Mouse (Mus musculus) MEL (cell line): ENCODE results near the gene Mrtfb. TPM values are rescaled to one million over a fixed set of nuclear protein-coding genes. Genes with fewer than 3 reads are reported as not detected.

Source experiments
- DNase-seq: peaks from one replicate; pipeline ENCODE4 v3.0.0; 2011; ENCODE audit warnings: low read depth, low spot score
- H3K27ac ChIP-seq: 2 replicates; pipeline ENCODE4 v1.5.1; 2012; ENCODE audit warnings: low read depth, mild to moderate bottlenecking, control low read depth, low read length, moderate library complexity; ENCODE audit not compliant: control insufficient read depth
- H3K27me3 ChIP-seq, 2 experiments: fragments of 150-350 bp in 1 of 2; sonication (generic) in 1 of 2; 2 replicates each; pipeline ENCODE4 v1.6.1; 2012; ENCODE audit warnings: low read length in 2 of 2, mild to moderate bottlenecking in 2 of 2, improper control_type of control experiment in 1 of 2, moderate library complexity in 1 of 2; ENCODE audit not compliant: insufficient read depth in 2 of 2, control insufficient read depth in 1 of 2
- H3K36me3 ChIP-seq, 2 experiments: 2 replicates each; pipeline ENCODE4 v1.6.1; 2012 to 2014; ENCODE audit warnings: low read length in 2 of 2, improper control_type of control experiment in 1 of 2, inconsistent platforms in 1 of 2, mild to moderate bottlenecking in 1 of 2; ENCODE audit not compliant: insufficient read depth in 2 of 2, control insufficient read depth in 1 of 2
- H3K4me1 ChIP-seq, 2 experiments: fragments of 150-350 bp in 1 of 2; sonication (generic) in 1 of 2; 2 replicates each; pipeline ENCODE4 v1.6.1; 2012; ENCODE audit warnings: low read length in 2 of 2, improper control_type of control experiment in 1 of 2, mild to moderate bottlenecking in 1 of 2; ENCODE audit not compliant: insufficient read depth in 2 of 2, control insufficient read depth in 1 of 2
- H3K4me3 ChIP-seq, 2 experiments: fragments of 150-350 bp in 1 of 2; sonication (generic) in 1 of 2; 2 replicates each; pipeline ENCODE4 v1.5.1; 2012; ENCODE audit warnings: low read depth in 2 of 2, low read length in 2 of 2, mild to moderate bottlenecking in 2 of 2, moderate library complexity in 2 of 2, control low read depth in 1 of 2, improper control_type of control experiment in 1 of 2; ENCODE audit not compliant: control insufficient read depth in 1 of 2, insufficient read depth in 1 of 2
- H3K79me2 ChIP-seq: 2 replicates; pipeline ENCODE4 v1.6.1; 2012; ENCODE audit warnings: mild to moderate bottlenecking, low read length, moderate library complexity; ENCODE audit not compliant: control insufficient read depth, poor library complexity, insufficient read depth
- H3K9ac ChIP-seq: 2 replicates; pipeline ENCODE4 v1.6.1; 2012; ENCODE audit warnings: low read depth, mild to moderate bottlenecking, control low read depth, low read length, moderate library complexity; ENCODE audit not compliant: control insufficient read depth, poor library complexity, severe bottlenecking
- H3K9me3 ChIP-seq: fragments of 150-350 bp; sonication (generic); replicated peaks from 2 replicates; pipeline ENCODE4 v1.6.1; 2012; ENCODE audit warnings: mild to moderate bottlenecking, low read length, improper control_type of control experiment, moderate library complexity; ENCODE audit not compliant: insufficient read depth
- BHLHE40 ChIP-seq: IDR thresholded peaks from 2 replicates; pipeline ENCODE4 v1.6.1; 2012; ENCODE audit warnings: low read depth, mild to moderate bottlenecking, inconsistent platforms, low read length, improper control_type of control experiment, borderline replicate concordance
- CHD1 ChIP-seq: IDR thresholded peaks from 2 replicates; pipeline ENCODE4 v1.6.1; 2012; ENCODE audit warnings: low read depth, mild to moderate bottlenecking, inconsistent platforms, low read length, improper control_type of control experiment
- CTCF ChIP-seq, 3 experiments: IDR thresholded peaks in 2 of 3; conservative IDR thresholded peaks in 1 of 3; 2 replicates each; pipeline ENCODE4 v1.5.1; 2011 to 2012; ENCODE audit warnings: low read length in 3 of 3, low read depth in 2 of 3, mild to moderate bottlenecking in 2 of 3, improper control_type of control experiment in 1 of 3, inconsistent platforms in 1 of 3, mixed read lengths in 1 of 3, moderate library complexity in 1 of 3; ENCODE audit not compliant: control insufficient read depth in 1 of 3, insufficient read depth in 1 of 3, poor library complexity in 1 of 3, severe bottlenecking in 1 of 3
- ETS1 ChIP-seq: IDR thresholded peaks from 2 replicates; pipeline ENCODE4 v1.6.1; 2012; ENCODE audit warnings: low read depth, mild to moderate bottlenecking, inconsistent platforms, low read length, improper control_type of control experiment, moderate library complexity
- GATA1 ChIP-seq: IDR thresholded peaks from 2 replicates; pipeline ENCODE4 v1.6.1; 2011; ENCODE audit warnings: low read depth, low read length, improper control_type of control experiment
- HCFC1 ChIP-seq: IDR thresholded peaks from 2 replicates; pipeline ENCODE4 v1.6.1; 2012; ENCODE audit warnings: low read depth, mild to moderate bottlenecking, inconsistent platforms, low read length, improper control_type of control experiment, moderate library complexity
- KAT2A ChIP-seq: conservative IDR thresholded peaks from 2 replicates; pipeline ENCODE4 v1.6.1; 2012; ENCODE audit warnings: low read depth, low read length, improper control_type of control experiment, inconsistent platforms
- MAX ChIP-seq: IDR thresholded peaks from 2 replicates; pipeline ENCODE4 v1.6.1; 2011; ENCODE audit warnings: low read length, improper control_type of control experiment
- MAZ ChIP-seq: IDR thresholded peaks from 2 replicates; pipeline ENCODE4 v1.6.1; 2012; ENCODE audit warnings: low read depth, mild to moderate bottlenecking, inconsistent platforms, low read length, improper control_type of control experiment
- MEF2A ChIP-seq: IDR thresholded peaks from 2 replicates; pipeline ENCODE4 v1.6.1; 2014; ENCODE audit warnings: low read depth, mild to moderate bottlenecking, inconsistent platforms, low read length, improper control_type of control experiment; ENCODE audit not compliant: poor library complexity, insufficient replicate concordance, severe bottlenecking; ENCODE audit errors: extremely low read depth
- MXI1 ChIP-seq: IDR thresholded peaks from 2 replicates; pipeline ENCODE4 v1.6.1; 2011; ENCODE audit warnings: mild to moderate bottlenecking, low read depth, low read length, improper control_type of control experiment
- MYB ChIP-seq: IDR thresholded peaks from 2 replicates; pipeline ENCODE4 v1.6.1; 2011; ENCODE audit warnings: mild to moderate bottlenecking, low read depth, low read length, improper control_type of control experiment
- MYC ChIP-seq: IDR thresholded peaks from 2 replicates; pipeline ENCODE4 v1.6.1; 2011; ENCODE audit warnings: low read depth, mild to moderate bottlenecking, low read length, improper control_type of control experiment, moderate library complexity
- NELFE ChIP-seq: IDR thresholded peaks from 2 replicates; pipeline ENCODE4 v1.6.1; 2011; ENCODE audit warnings: low read depth, low read length, improper control_type of control experiment
- NRF1 ChIP-seq: IDR thresholded peaks from 2 replicates; pipeline ENCODE4 v1.6.1; 2014; ENCODE audit warnings: low read depth, mild to moderate bottlenecking, inconsistent platforms, low read length, improper control_type of control experiment, moderate library complexity; ENCODE audit not compliant: poor library complexity, insufficient read depth, severe bottlenecking
- POLR2AphosphoS5 ChIP-seq: IDR thresholded peaks from 2 replicates; pipeline ENCODE4 v1.6.1; 2012; ENCODE audit warnings: low read depth, borderline replicate concordance, mild to moderate bottlenecking, inconsistent platforms, low read length, moderate library complexity, mixed read lengths
- RCOR1 ChIP-seq: IDR thresholded peaks from 2 replicates; pipeline ENCODE4 v1.6.1; 2012; ENCODE audit warnings: low read depth, mild to moderate bottlenecking, inconsistent platforms, low read length, improper control_type of control experiment
- SIN3A ChIP-seq: IDR thresholded peaks from 2 replicates; pipeline ENCODE4 v1.6.1; 2012; ENCODE audit warnings: low read length, improper control_type of control experiment, inconsistent platforms
- SMC3 ChIP-seq: IDR thresholded peaks from 2 replicates; pipeline ENCODE4 v1.6.1; 2011; ENCODE audit warnings: low read depth, low read length, improper control_type of control experiment
- TBP ChIP-seq: IDR thresholded peaks from 2 replicates; pipeline ENCODE4 v1.8.0; 2011; ENCODE audit warnings: low read depth, low read length, improper control_type of control experiment
- TCF12 ChIP-seq: IDR thresholded peaks from 2 replicates; pipeline ENCODE4 v1.6.1; 2014; ENCODE audit warnings: low read depth, mild to moderate bottlenecking, inconsistent platforms, low read length, improper control_type of control experiment, moderate library complexity
- USF1 ChIP-seq: IDR thresholded peaks from 2 replicates; pipeline ENCODE4 v1.6.1; 2014; ENCODE audit warnings: low read depth, mild to moderate bottlenecking, inconsistent platforms, low read length, improper control_type of control experiment, moderate library complexity
- ZC3H11A ChIP-seq: IDR thresholded peaks from 2 replicates; pipeline ENCODE4 v1.6.1; 2012; ENCODE audit warnings: low read depth, mild to moderate bottlenecking, inconsistent platforms, low read length, improper control_type of control experiment
- ZKSCAN1 ChIP-seq: IDR thresholded peaks from 2 replicates; pipeline ENCODE4 v1.6.1; 2012; ENCODE audit warnings: low read depth, mild to moderate bottlenecking, inconsistent platforms, low read length, improper control_type of control experiment, moderate library complexity
- ZMIZ1 ChIP-seq: IDR thresholded peaks from 2 replicates; pipeline ENCODE4 v1.6.1; 2012; ENCODE audit warnings: low read depth, mild to moderate bottlenecking, inconsistent platforms, low read length, improper control_type of control experiment, moderate library complexity
- ZNF384 ChIP-seq: IDR thresholded peaks from 2 replicates; pipeline ENCODE4 v1.6.1; 2012; ENCODE audit warnings: low read depth, mild to moderate bottlenecking, inconsistent platforms, low read length, improper control_type of control experiment
- polyA plus RNA-seq, 2 experiments: library from polyadenylated mRNA; stranded (reverse) in 1 of 2; unstranded in 1 of 2; fragments of >175 nt in 1 of 2; fragments of >200 nt in 1 of 2; gene quantifications; 2 replicates each; pipeline versions ENCODE4 v1.2.1 to v1.2.4; 2012; ENCODE audit warnings: low replicate concordance in 2 of 2, low read depth in 1 of 2; ENCODE audit not compliant: insufficient read length in 2 of 2, insufficient read depth in 1 of 2, missing spikeins in 1 of 2
- total RNA-seq: library from RNA; depleted of rRNA; stranded (reverse); fragments of 300-350 nt; gene quantifications from 2 replicates; pipeline ENCODE4 v1.2.3, GENCODE M21; 2012

The Mrtfb gene
- total and polyA plus RNA-seq, 3 experiments = 2.7 to 6.6 TPM; not detected in 1

DNA sequence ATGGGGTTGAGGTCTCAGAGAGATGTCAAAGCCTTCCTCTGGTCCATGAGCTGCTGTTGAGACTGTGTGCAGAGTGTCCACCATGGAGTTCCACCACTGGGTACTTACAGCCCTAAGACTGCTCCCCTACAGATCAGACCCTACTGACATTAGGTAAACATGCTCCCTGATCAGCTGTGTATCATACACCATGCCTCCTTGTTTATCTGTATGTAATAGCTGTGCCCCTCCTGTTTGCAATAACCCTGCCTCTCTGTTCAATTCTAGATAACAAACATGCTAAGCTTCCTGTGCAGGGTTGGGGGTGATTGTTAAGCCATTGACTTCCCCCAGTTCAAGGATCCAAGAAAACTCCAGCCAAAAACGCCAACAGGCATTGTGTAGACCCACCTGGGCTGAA lies 174.7 kb downstream of the Mrtfb start (continued):
- TF ChIP-seq TBP (no peak), MXI1 (0 out of 2 replicates have a peak, but pooled peaks have one; percentile 29), CTCF (IDR thresholded peaks at IDR 0.05 in 2 of 3, conservative IDR thresholded peaks at IDR 0.05 in 1 of 3; ENCODE audit: control insufficient read depth in 1 of 3, insufficient read depth in 1 of 3, low read depth in 2 of 3, low read length in 3 of 3, poor library complexity in 1 of 3, severe bottlenecking in 1 of 3) (no peak), USF1 (no peak)

DNA sequence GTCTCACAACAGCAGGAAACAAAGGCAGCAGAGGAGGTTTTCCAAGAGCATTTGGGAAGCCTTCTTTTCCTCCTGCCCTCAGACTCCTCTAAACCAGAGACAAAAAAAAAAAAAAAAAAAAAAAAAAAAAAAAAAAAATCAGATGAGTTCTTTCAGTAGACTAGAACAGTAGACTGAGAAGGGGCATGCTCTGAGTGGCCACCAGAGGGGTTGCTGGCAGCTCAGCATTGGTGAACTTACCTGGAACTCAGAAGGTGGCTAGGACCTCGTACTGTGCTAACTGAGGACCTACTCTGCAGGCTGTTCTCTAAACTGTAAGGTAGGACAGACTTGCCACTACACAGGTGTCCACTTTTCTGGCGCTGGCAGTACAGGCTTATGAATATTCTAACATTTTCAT lies 179.3 kb downstream of the Mrtfb start:
- H3K27ac ChIP-seq = no peak overlapping the region
- H3K4me1 ChIP-seq = peaks cover 0 to 11% of the 10 kb centered on the region in 2 experiments; a peak in 3 of 4 replicates
- no peaks in the 10 kb centered on the region; the same call in 1 of the 2 replicates for H3K79me2 ChIP-seq
- TF ChIP-seq RCOR1 (no peak), MAX (no peak), ZNF384 (peak; percentile 89), MYB (no peak), SMC3 (no peak), TBP (no peak), KAT2A (no peak), CTCF (IDR thresholded peaks at IDR 0.05 in 2 of 3, conservative IDR thresholded peaks at IDR 0.05 in 1 of 3; ENCODE audit: control insufficient read depth in 1 of 3, insufficient read depth in 1 of 3, low read depth in 2 of 3, low read length in 3 of 3, poor library complexity in 1 of 3, severe bottlenecking in 1 of 3) (0 out of 6 replicates have a peak, but pooled peaks of 1 of the 3 experiments have one; percentile 9), ZC3H11A (no peak), MEF2A (no peak), CHD1 (no peak), HCFC1 (no peak), TCF12 (no peak)
- no peaks in the 10 kb centered on the region for H3K27me3 ChIP-seq
- no peak overlapping the region for H3K9ac ChIP-seq
- peaks cover 0 to 12% of the 10 kb centered on the region in 2 experiments; a peak in 2 of 4 replicates for H3K36me3 ChIP-seq
- DNase-seq = no peak
- no peak overlapping the region for H3K4me3 ChIP-seq
- no peaks in the 10 kb centered on the region for H3K9me3 ChIP-seq

DNA sequence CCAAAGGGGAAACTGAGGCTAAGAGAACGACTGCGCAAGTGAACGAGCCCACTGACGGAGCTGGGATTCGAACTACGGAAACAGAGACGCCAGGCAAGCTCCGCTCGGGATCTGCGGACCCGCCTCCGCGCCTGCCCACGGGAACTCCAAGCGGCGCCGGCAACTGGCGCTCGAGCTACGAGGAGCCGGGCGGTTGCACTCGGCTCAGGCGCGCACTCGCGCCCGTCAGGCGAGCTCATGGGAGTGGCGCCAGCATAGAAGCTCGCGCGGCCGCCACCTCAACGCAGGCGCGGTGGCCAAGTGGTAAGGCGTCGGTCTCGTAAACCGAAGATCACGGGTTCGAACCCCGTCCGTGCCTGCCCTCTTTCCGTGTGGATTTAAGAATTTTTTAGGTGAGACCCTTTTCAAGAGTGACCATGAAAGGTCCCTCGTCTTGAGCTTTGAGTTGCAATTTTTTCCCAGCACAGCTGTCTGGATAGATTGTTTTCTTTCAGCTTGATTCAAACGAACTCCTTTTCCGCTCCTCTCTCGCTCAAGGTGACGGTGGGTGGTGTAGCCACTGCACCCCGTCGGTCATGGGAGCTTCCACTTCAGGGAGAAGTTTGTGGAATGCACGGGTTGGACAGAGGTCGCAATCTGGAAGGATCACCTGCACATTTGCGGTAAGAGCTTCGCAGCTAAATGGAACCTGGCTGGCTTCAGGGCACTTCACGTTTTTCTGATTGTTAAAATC lies 180.9 kb downstream of the Mrtfb start:
- H3K4me1 ChIP-seq = peaks cover 0 to 10% of the 10 kb centered on the region in 2 experiments; a peak in 2 of 4 replicates
- peaks cover 0 to 7% of the 10 kb centered on the region in 2 experiments; a peak in 1 of 4 replicates for H3K36me3 ChIP-seq
- no peaks in the 10 kb centered on the region for H3K27me3 ChIP-seq
- H3K27ac ChIP-seq = peak overlapping the region; percentile 52
- peak overlapping the region; percentile 79 for H3K9ac ChIP-seq
- H3K79me2 ChIP-seq = no peaks in the 10 kb centered on the region; the same call in 1 of the 2 replicates
- peak; percentile 96 for DNase-seq
- H3K4me3 ChIP-seq = peak overlapping the region; percentile 70 to 78
- H3K9me3 ChIP-seq = no peaks in the 10 kb centered on the region
- TF ChIP-seq NRF1 (peak; percentile 73), MYB (no peak), BHLHE40 (no peak), NELFE (0 out of 2 replicates have a peak, but pooled peaks have one; percentile 23), ETS1 (no peak), POLR2AphosphoS5 (no peak), MAZ (no peak), HCFC1 (0 out of 2 replicates have a peak, but pooled peaks have one; percentile 12), CTCF (IDR thresholded peaks at IDR 0.05 in 2 of 3, conservative IDR thresholded peaks at IDR 0.05 in 1 of 3; ENCODE audit: control insufficient read depth in 1 of 3, insufficient read depth in 1 of 3, low read depth in 2 of 3, low read length in 3 of 3, poor library complexity in 1 of 3, severe bottlenecking in 1 of 3) (no peak), ZKSCAN1 (no peak), GATA1 (no peak), SIN3A (peak; percentile 15; the same call in 1 of the 2 replicates), ZMIZ1 (no peak), MYC (no peak), SMC3 (no peak), USF1 (peak; percentile 45; the same call in 1 of the 2 replicates)
